Mouse (Mus musculus) midbrain, postnatal 0 days (tissue): Measurements from ENCODE around the gene Dlgap1. TPM values are rescaled to one million over a fixed set of nuclear protein-coding genes. Genes with fewer than 3 reads are reported as not detected.

Experiments
- ATAC-seq: fragments of 200-750 bp; cut with Nextera tagmentation; 2 replicates; pipeline ENCODE4 v1.8.0; 2017; ENCODE audit warnings: moderate number of reproducible peaks, mild to moderate bottlenecking, moderate TSS enrichment, moderate library complexity; ENCODE audit not compliant: low FRiP score
- DNase-seq: peaks from one replicate; pipeline ENCODE4 v3.0.0-alpha.2; 2015; ENCODE audit warnings: low spot score
- H3K27ac ChIP-seq: fragments of 300-500 bp; sonication (generic); 2 replicates; pipeline ENCODE4 v1.5.1; 2014; ENCODE audit warnings: low read depth, mild to moderate bottlenecking, low read length, mixed read lengths
- H3K27me3 ChIP-seq: fragments of 300-500 bp; sonication (generic); 2 replicates; pipeline ENCODE4 v1.6.1; 2014; ENCODE audit warnings: low read length, control low read depth, mixed read lengths; ENCODE audit not compliant: insufficient read depth
- H3K36me3 ChIP-seq: fragments of 300-500 bp; sonication (generic); 2 replicates; pipeline ENCODE4 v1.6.1; 2014; ENCODE audit warnings: low read length, control low read depth, mixed read lengths; ENCODE audit not compliant: insufficient read depth
- H3K4me1 ChIP-seq: fragments of 300-500 bp; sonication (generic); 2 replicates; pipeline ENCODE4 v1.6.1; 2014; ENCODE audit warnings: mild to moderate bottlenecking, control low read depth, antibody characterized with exemption, low read length, mixed read lengths; ENCODE audit not compliant: insufficient read depth
- H3K4me2 ChIP-seq: fragments of 300-500 bp; sonication (generic); 2 replicates; pipeline ENCODE4 v1.6.1; 2014; ENCODE audit warnings: low read depth, mild to moderate bottlenecking, low read length, mixed read lengths; ENCODE audit not compliant: poor library complexity, severe bottlenecking
- H3K4me3 ChIP-seq: fragments of 300-500 bp; sonication (generic); 2 replicates; pipeline ENCODE4 v1.5.1; 2014; ENCODE audit warnings: low read depth, mild to moderate bottlenecking, low read length, moderate library complexity
- H3K9ac ChIP-seq: fragments of 300-500 bp; sonication (generic); replicated peaks from 2 replicates; pipeline ENCODE4 v1.6.1; 2014; ENCODE audit warnings: mild to moderate bottlenecking, low read length, moderate library complexity, mixed read lengths; ENCODE audit not compliant: poor library complexity, severe bottlenecking
- H3K9me3 ChIP-seq: fragments of 300-500 bp; sonication (generic); 2 replicates; pipeline ENCODE4 v1.6.1; 2016; ENCODE audit warnings: low read length, control low read depth
- CTCF ChIP-seq: IDR thresholded peaks from 2 replicates; pipeline ENCODE4 v1.5.1; 2016; ENCODE audit warnings: antibody characterized with exemption, mild to moderate bottlenecking
- WGBS: fragments of 180-500 bp; shearing (Covaris S2); extraction: QIAGEN DNeasy Blood & Tissue Kit; methylation state at CpG from one replicate; pipeline ENCODE4 v1.1.7; 2014; 5-methylcytosine and 5-hydroxymethylcytosine counted together
- polyA plus RNA-seq: library from polyadenylated mRNA; unstranded; fragments of >200 nt; fragmentation: Nextera tagmentation; extraction: Ambion mirVana; gene quantifications from 2 replicates; pipeline ENCODE4 v1.2.1, GENCODE M21; 2015
- total RNA-seq: library from RNA; depleted of rRNA; stranded (reverse); fragments of >200 nt; gene quantifications from 2 replicates; pipeline ENCODE4 v1.2.3, GENCODE M21; 2014

Dlgap1 gene
- total and polyA plus RNA-seq, 2 experiments from 2014 or later = 34.9 to 84.8 TPM

GRCm38 (mm10) chr17:70802022-70802421 is 833.1 kb downstream of the Dlgap1 start:
- DNase-seq (no peak), ATAC-seq (no peak)
- H3K9ac ChIP-seq = no peak overlapping the region
- no peaks in the 10 kb centered on the region for H3K9me3 ChIP-seq
- H3K4me2 ChIP-seq = no peak overlapping the region
- H3K4me3 ChIP-seq = no peak overlapping the region
- no peaks in the 10 kb centered on the region for H3K4me1 ChIP-seq
- TF ChIP-seq CTCF = no peak
- no peak overlapping the region for H3K27ac ChIP-seq
- 83% methylated on average over 14 of the region's 14 CpGs for WGBS
- H3K36me3 ChIP-seq = no peaks in the 10 kb centered on the region
- H3K27me3 ChIP-seq = no peaks in the 10 kb centered on the region

DNA sequence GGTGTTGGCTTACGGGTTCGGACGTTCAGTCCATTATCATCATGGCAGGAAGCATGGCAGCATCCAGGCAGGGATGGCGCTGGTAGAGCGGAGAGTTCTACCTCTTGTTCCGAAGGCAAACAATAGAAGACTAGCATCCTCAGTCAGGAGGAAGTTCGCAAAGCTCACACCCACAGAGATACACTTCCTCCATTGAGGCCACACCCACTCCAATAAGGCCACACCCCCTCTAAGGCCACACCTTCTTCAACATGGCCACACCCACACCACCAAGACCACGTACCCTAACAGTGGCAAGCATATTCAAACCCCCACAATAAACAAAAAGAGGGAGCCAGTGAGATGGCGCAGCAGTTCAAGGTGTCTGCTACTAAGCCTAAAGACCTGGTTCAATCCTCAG is 837.0 kb downstream of the Dlgap1 start:
- H3K27me3 ChIP-seq = no peaks in the 10 kb centered on the region
- no peak overlapping the region for H3K4me3 ChIP-seq
- 94% methylated on average over 9 of the region's 9 CpGs for WGBS
- H3K36me3 ChIP-seq = no peaks in the 10 kb centered on the region
- ATAC-seq (no peak), DNase-seq (no peak)
- H3K4me1 ChIP-seq = no peaks in the 10 kb centered on the region
- no peaks in the 10 kb centered on the region for H3K9me3 ChIP-seq
- no peak overlapping the region for H3K4me2 ChIP-seq
- no peak for TF ChIP-seq CTCF
- H3K27ac ChIP-seq = no peak overlapping the region
- H3K9ac ChIP-seq = no peak overlapping the region

- ATAC-seq = no peak
- Histone ChIP-seq H3K4me3 (no peak overlapping the region), H3K9ac (no peak overlapping the region), H3K27me3 (no peaks in the 10 kb centered on the region), H3K9me3 (no peaks in the 10 kb centered on the region), H3K27ac (no peak overlapping the region), H3K36me3 (no peaks in the 10 kb centered on the region), H3K4me2 (no peak overlapping the region), H3K4me1 (no peaks in the 10 kb centered on the region)
- no peak for DNase-seq
- WGBS = 93% methylated on average over 2 of the region's 2 CpGs
- no peak for TF ChIP-seq CTCF
Measured at GRCm38 (mm10) chr17:70806600-70806999, 837.7 kb downstream of the Dlgap1 start.

DNA sequence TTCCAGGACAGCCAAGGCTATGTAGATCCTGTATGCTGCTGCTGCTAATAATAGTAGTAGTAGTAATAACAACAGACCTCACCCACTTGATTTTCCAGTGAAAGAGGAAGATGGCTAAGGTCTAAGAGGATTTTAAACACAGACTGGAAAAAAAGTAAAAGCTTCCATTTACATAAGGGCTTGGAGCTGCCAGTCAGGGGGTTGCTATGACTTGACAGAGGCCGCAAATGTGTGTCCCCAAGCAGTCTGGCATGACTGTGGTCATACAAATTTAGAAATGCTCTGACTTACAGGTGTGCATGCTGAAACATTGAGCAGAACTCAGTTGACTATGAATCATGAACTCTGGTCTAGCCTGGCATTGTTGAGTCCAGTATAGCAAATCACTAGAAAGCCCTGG is 839.0 kb downstream of the Dlgap1 start:
- H3K4me2 ChIP-seq = no peak overlapping the region
- H3K9ac ChIP-seq = no peak overlapping the region
- no peak overlapping the region for H3K27ac ChIP-seq
- no peak for ATAC-seq
- no peaks in the 10 kb centered on the region for H3K27me3 ChIP-seq
- no peaks in the 10 kb centered on the region for H3K4me1 ChIP-seq
- no peaks in the 10 kb centered on the region for H3K9me3 ChIP-seq
- H3K4me3 ChIP-seq = no peak overlapping the region
- TF ChIP-seq CTCF = no peak
- H3K36me3 ChIP-seq = no peaks in the 10 kb centered on the region
- no peak for DNase-seq
- WGBS = 93% methylated on average over 1 of the region's 1 CpGs

- H3K9ac ChIP-seq = no peak overlapping the region
- no peak overlapping the region for H3K27ac ChIP-seq
- ATAC-seq (no peak), DNase-seq (no peak)
- no peak overlapping the region for H3K4me2 ChIP-seq
- no peak overlapping the region for H3K4me3 ChIP-seq
- H3K36me3 ChIP-seq = no peaks in the 10 kb centered on the region
- no peaks in the 10 kb centered on the region for H3K9me3 ChIP-seq
- H3K27me3 ChIP-seq = no peaks in the 10 kb centered on the region
- no peak for TF ChIP-seq CTCF
- H3K4me1 ChIP-seq = no peaks in the 10 kb centered on the region
- WGBS = 39% methylated on average over 14 of the region's 14 CpGs
Measured at GRCm38 (mm10) chr17:70808837-70809236, 840.0 kb downstream of the Dlgap1 start.

DNA sequence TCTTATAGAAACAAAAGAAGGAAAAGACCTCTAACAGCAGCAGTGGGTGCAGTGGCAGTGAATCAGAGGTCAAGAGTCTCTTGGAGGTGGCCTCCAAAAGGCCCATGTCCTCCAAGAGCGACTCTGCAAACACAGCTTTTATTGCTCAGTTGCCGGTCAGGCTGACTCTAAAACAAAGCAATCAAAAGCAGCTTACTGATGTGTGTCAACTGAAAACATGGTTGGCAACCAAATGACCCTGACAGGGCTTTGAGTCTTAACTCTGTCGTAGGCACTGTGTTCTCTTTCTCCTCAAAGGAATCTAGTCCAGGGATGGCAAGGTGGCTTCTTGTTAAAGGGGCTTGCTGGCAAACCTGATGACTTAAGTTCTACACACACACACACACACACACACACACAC is 840.9 kb downstream of the Dlgap1 start:
- H3K9ac ChIP-seq = no peak overlapping the region
- no peak for TF ChIP-seq CTCF
- no peaks in the 10 kb centered on the region for H3K27me3 ChIP-seq
- H3K4me1 ChIP-seq = no peaks in the 10 kb centered on the region
- WGBS = 44% methylated on average over 3 of the region's 3 CpGs
- no peaks in the 10 kb centered on the region for H3K36me3 ChIP-seq
- no peak overlapping the region for H3K27ac ChIP-seq
- H3K4me2 ChIP-seq = no peak overlapping the region
- no peaks in the 10 kb centered on the region for H3K9me3 ChIP-seq
- ATAC-seq (no peak), DNase-seq (no peak)
- no peak overlapping the region for H3K4me3 ChIP-seq
